Mouse (Mus musculus) hindbrain, postnatal 0 days (tissue): ENCODE data around the gene Icam4. TPM values are rescaled to one million over a fixed set of nuclear protein-coding genes. Genes with fewer than 3 reads are reported as not detected.

ENCODE experiments used
- ATAC-seq: fragments of 200-750 bp; cut with Nextera tagmentation; 2 replicates; pipeline ENCODE4 v1.8.0; 2017; ENCODE audit warnings: mild to moderate bottlenecking, moderate TSS enrichment, moderate library complexity
- DNase-seq: peaks from one replicate; pipeline ENCODE4 v3.0.0-alpha.2; 2015; ENCODE audit warnings: low spot score
- H3K27ac ChIP-seq: fragments of 300-500 bp; sonication (generic); 2 replicates; pipeline ENCODE4 v1.5.1; 2014; ENCODE audit warnings: mild to moderate bottlenecking
- H3K27me3 ChIP-seq: fragments of 300-500 bp; sonication (generic); 2 replicates; pipeline ENCODE4 v1.6.1; 2014; ENCODE audit warnings: low read length, mixed read lengths; ENCODE audit not compliant: insufficient read depth
- H3K36me3 ChIP-seq: fragments of 300-500 bp; sonication (generic); 2 replicates; pipeline ENCODE4 v1.6.1; 2014; ENCODE audit warnings: low read length, mixed read lengths; ENCODE audit not compliant: insufficient read depth
- H3K4me1 ChIP-seq: fragments of 300-500 bp; sonication (generic); 2 replicates; pipeline ENCODE4 v1.6.1; 2014; ENCODE audit warnings: antibody characterized with exemption, low read length, mixed read lengths; ENCODE audit not compliant: insufficient read depth
- H3K4me2 ChIP-seq: fragments of 300-500 bp; sonication (generic); 2 replicates; pipeline ENCODE4 v1.6.1; 2014; ENCODE audit warnings: low read depth, mild to moderate bottlenecking, low read length, moderate library complexity, mixed read lengths
- H3K4me3 ChIP-seq: fragments of 300-500 bp; sonication (generic); 2 replicates; pipeline ENCODE4 v1.5.1; 2014; ENCODE audit warnings: low read length
- H3K9ac ChIP-seq: fragments of 300-500 bp; sonication (generic); replicated peaks from 2 replicates; pipeline ENCODE4 v1.6.1; 2014; ENCODE audit warnings: mild to moderate bottlenecking, low read length, moderate library complexity, mixed read lengths
- H3K9me3 ChIP-seq: fragments of 300-500 bp; sonication (generic); 2 replicates; pipeline ENCODE4 v1.6.1; 2016; ENCODE audit warnings: low read length, mixed read lengths
- CTCF ChIP-seq: IDR thresholded peaks from 2 replicates; pipeline ENCODE4 v1.5.1; 2016; ENCODE audit warnings: antibody characterized with exemption, control low read depth, low read depth
- WGBS: fragments of 180-500 bp; shearing (Covaris S2); extraction: QIAGEN DNeasy Blood & Tissue Kit; methylation state at CpG from one replicate; pipeline ENCODE4 v1.1.7; 2014; 5-methylcytosine and 5-hydroxymethylcytosine counted together
- polyA plus RNA-seq: library from polyadenylated mRNA; unstranded; fragments of >200 nt; fragmentation: Nextera tagmentation; extraction: Ambion mirVana; gene quantifications from 2 replicates; pipeline ENCODE4 v1.2.1, GENCODE M21; 2015
- total RNA-seq: library from RNA; depleted of rRNA; stranded (reverse); fragments of >200 nt; gene quantifications from 2 replicates; pipeline ENCODE4 v1.2.3, GENCODE M21; 2014

Gene Icam4
- total and polyA plus RNA-seq, 2 experiments from 2014 or later: 0.15 TPM; not detected in 1

DNA sequence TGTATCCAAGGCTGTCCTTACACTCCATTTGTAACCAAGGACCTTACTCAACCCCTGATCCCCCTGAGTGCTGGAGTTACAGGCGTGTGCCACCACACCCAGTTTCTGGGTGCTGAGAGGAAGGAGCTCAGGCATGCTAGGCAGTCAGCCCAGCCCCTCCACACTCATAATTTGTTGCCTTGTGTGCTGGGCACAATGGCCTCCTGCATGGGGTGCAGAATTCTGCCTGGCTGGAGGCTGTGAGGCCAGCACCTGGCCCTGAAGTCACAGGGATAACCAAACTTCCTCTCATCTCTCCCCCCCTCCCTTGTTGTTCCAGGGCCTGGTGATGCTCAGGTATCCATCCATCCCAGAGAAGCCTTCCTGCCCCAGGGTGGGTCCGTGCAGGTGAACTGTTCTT is 10.6 kb upstream of the Icam4 start:
- DNase-seq (no peak), ATAC-seq (no peak)
- TF ChIP-seq CTCF: no peak
- Histone ChIP-seq H3K4me2 (no peak overlapping the region), H3K27ac (no peak overlapping the region), H3K4me3 (no peak overlapping the region), H3K36me3 (no peaks in the 10 kb centered on the region), H3K9me3 (no peaks in the 10 kb centered on the region), H3K27me3 (peaks cover 28% of the 10 kb centered on the region), H3K9ac (no peak overlapping the region), H3K4me1 (no peaks in the 10 kb centered on the region)
- 69% methylated on average over 2 of the region's 2 CpGs for whole genome bisulfite sequencing

DNA sequence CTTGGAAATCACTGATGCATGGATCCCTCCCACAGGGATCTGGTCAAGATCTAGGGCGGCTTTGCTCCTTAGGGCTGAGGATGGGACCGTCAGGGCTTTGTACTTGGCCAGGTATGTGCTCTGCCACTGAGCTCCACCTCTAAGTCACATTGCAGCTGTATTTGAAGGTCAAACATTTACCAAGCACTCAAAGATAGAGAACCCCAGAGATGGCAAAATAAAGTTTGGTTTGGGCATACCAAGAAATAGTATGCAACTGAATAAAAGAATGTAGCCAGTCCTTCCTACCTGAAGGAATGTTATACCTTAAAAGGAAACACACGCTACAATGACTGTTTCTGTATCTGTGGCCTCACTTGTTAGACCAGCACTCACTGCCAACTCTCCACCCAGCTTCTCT is 7.8 kb upstream of the Icam4 start:
- Histone ChIP-seq H3K4me2 (no peak overlapping the region), H3K9me3 (no peaks in the 10 kb centered on the region), H3K36me3 (no peaks in the 10 kb centered on the region), H3K27ac (no peak overlapping the region), H3K4me3 (no peak overlapping the region), H3K9ac (no peak overlapping the region), H3K4me1 (no peaks in the 10 kb centered on the region), H3K27me3 (peaks cover 14% of the 10 kb centered on the region)
- no peak for TF ChIP-seq CTCF
- WGBS: 80% methylated on average over 3 of the region's 3 CpGs
- ATAC-seq (no peak), DNase-seq (no peak)

DNA sequence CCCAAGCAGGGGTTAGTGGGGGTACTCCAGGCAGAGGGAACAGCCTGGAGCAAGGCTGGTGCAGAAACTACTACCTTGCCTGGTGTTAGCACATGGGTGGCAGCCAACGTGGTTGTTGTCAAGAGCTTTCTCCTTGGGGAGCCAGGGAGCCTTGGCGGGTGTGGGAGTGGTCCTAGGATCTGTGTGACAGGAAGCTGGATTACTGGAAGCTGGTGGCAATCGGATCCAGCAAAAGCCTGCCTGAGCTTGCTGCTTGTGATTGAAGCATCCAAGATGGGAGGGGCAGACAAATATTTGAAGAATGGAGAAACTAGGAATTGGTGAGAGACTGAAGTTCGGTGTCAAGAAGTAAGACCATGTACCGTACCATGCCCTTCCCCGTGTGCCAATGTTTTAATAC is 6.9 kb upstream of the Icam4 start:
- no peak for DNase-seq
- Histone ChIP-seq H3K27me3 (peaks cover 5% of the 10 kb centered on the region; the same call in 1 of the 2 replicates), H3K9me3 (no peaks in the 10 kb centered on the region), H3K36me3 (no peaks in the 10 kb centered on the region), H3K4me1 (no peaks in the 10 kb centered on the region), H3K4me3 (no peak overlapping the region), H3K27ac (no peak overlapping the region), H3K4me2 (no peak overlapping the region), H3K9ac (no peak overlapping the region)
- no peak for TF ChIP-seq CTCF
- ATAC-seq: no peak
- WGBS: 61% methylated on average over 6 of the region's 6 CpGs

DNA sequence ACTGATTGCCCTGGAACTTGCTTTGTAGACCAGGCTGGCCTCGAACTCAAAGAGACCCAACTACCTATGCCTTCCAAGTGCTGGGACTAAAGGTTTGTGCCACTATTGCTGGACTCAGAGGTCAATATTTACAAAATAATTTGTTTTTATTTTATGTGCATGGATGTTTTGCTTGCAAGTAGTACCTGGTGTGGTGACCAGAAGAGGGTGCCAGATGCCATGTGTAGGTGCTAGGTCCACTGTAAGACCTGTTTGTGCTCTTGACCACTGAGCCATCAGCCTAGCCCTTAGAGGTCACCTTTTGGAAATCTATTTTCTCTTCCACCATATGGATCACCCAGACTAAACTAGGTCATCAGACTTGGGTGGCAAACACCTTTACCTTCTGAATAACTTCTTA is 6.4 kb upstream of the Icam4 start:
- Histone ChIP-seq H3K36me3 (no peaks in the 10 kb centered on the region), H3K9ac (no peak overlapping the region), H3K4me3 (no peak overlapping the region), H3K27ac (no peak overlapping the region), H3K27me3 (0 out of 2 replicates have a peak, but pooled peaks cover under 1% of the 10 kb centered on the region), H3K9me3 (no peaks in the 10 kb centered on the region), H3K4me2 (no peak overlapping the region), H3K4me1 (no peaks in the 10 kb centered on the region)
- no peak for TF ChIP-seq CTCF
- ATAC-seq (no peak), DNase-seq (no peak)
- 100% methylated on average over 1 of the region's 1 CpGs for WGBS

DNA sequence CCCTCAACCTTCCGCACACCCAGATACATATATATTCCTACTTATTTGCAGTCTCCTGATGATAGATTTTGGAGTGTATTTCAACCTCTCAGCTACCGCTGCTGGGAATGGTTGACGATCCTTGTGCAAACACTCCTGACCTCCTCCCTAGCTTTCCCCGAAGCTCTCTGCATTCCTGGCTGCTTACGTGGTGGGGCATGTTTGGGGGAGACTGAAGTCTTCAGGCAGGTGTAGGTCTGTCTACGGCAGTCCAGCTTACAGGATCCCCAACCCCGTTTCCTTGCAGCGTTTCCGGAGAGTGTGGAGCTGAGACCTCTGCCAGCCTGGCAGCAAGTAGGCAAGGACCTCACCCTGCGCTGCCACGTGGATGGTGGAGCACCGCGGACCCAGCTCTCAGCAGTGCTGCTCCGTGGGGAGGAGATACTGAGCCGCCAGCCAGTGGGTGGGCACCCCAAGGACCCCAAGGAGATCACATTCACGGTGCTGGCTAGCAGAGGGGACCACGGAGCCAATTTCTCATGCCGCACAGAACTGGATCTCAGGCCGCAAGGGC is 3.8 kb upstream of the Icam4 start:
- Histone ChIP-seq H3K9me3 (no peaks in the 10 kb centered on the region), H3K27me3 (peaks cover 4% of the 10 kb centered on the region), H3K27ac (no peak overlapping the region), H3K36me3 (no peaks in the 10 kb centered on the region), H3K4me3 (no peak overlapping the region), H3K9ac (no peak overlapping the region), H3K4me2 (no peak overlapping the region), H3K4me1 (no peaks in the 10 kb centered on the region)
- ATAC-seq (no peak), DNase-seq (no peak)
- 75% methylated on average over 19 of the region's 19 CpGs for WGBS
- TF ChIP-seq CTCF: no peak

DNA sequence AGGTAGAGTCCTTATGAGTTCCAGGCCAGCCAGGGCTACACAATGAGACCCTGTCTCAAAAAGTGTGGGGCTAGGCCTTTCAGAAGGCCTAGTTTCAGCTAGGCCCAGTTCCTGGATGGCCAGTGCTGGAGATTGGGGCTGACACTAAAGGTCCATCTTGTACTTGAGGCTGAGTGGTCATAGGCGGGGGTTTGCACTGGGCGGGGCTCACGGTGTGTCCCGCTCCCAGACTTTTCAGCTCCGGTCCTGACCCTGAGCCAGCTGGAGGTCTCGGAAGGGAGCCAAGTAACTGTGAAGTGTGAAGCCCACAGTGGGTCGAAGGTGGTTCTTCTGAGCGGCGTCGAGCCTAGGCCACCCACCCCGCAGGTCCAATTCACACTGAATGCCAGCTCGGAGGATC is 2.3 kb upstream of the Icam4 start:
- no peak for ATAC-seq
- Histone ChIP-seq H3K9me3 (no peaks in the 10 kb centered on the region), H3K36me3 (no peaks in the 10 kb centered on the region), H3K9ac (no peak overlapping the region), H3K4me3 (no peak overlapping the region), H3K4me2 (no peak overlapping the region), H3K27ac (no peak overlapping the region), H3K27me3 (peaks cover 4% of the 10 kb centered on the region), H3K4me1 (peaks cover 7% of the 10 kb centered on the region; the same call in 1 of the 2 replicates)
- 81% methylated on average over 12 of the region's 12 CpGs for WGBS
- DNase-seq: no peak
- no peak for TF ChIP-seq CTCF

DNA sequence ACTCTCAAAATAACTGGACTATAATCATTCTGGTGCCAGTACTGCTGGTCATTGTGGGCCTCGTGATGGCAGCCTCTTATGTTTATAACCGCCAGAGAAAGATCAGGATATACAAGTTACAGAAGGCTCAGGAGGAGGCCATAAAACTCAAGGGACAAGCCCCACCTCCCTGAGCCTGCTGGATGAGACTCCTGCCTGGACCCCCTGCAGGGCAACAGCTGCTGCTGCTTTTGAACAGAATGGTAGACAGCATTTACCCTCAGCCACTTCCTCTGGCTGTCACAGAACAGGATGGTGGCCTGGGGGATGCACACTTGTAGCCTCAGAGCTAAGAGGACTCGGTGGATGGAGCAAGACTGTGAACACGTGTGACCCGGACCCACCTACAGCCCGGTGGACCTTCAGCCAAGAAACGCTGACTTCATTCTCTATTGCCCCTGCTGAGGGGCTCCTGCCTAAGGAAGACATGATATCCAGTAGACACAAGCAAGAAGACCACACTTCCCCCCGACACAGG is 1.3 kb upstream of the Icam4 start:
- DNase-seq: no peak
- no peak overlapping the region for H3K27ac ChIP-seq
- TF ChIP-seq CTCF: no peak
- no peaks in the 10 kb centered on the region for H3K36me3 ChIP-seq
- peaks cover 13% of the 10 kb centered on the region for H3K27me3 ChIP-seq
- H3K4me3 ChIP-seq: no peak overlapping the region
- no peak overlapping the region for H3K4me2 ChIP-seq
- 48% methylated on average over 8 of the region's 8 CpGs for WGBS
- no peak overlapping the region for H3K9ac ChIP-seq
- H3K9me3 ChIP-seq: no peaks in the 10 kb centered on the region
- peaks cover 17% of the 10 kb centered on the region; the same call in 1 of the 2 replicates for H3K4me1 ChIP-seq
- ATAC-seq: no peak
